Mouse (Mus musculus): ENCODE data around the gene Bmp8b.
"Not testable (repeated sequence)": the region's sequence is repeated elsewhere in the genome, so short reads cannot be mapped to it uniquely, and the experiment has no call there.

Bmp8b gene

GRCm38 (mm10) chr4:123111275-123111983 is 6.5 kb downstream of the Bmp8b start:
- DNase-seq (ENCODE audit: low spot score), result not testable (repeated sequence)

GRCm38 (mm10) chr4:123112216-123112764 is 7.3 kb downstream of the Bmp8b start:
- no peak for DNase-seq (ENCODE audit: low spot score)

GRCm38 (mm10) chr4:123114651-123115050 is 9.7 kb downstream of the Bmp8b start:
- not testable (repeated sequence) for DNase-seq (ENCODE audit: low spot score)

GRCm38 (mm10) chr4:123116011-123116410 is 11.0 kb downstream of the Bmp8b start, which contains the start of gene Oxct2b:
Gene Oxct2b, plus strand, starts transcription at chr4:123116266.
- DNase-seq (ENCODE audit: low spot score), result no peak

- not testable (repeated sequence) for DNase-seq (ENCODE audit: low spot score)
Measured at GRCm38 (mm10) chr4:123116640-123117039, 11.7 kb downstream of the Bmp8b start.

- no peak for DNase-seq (ENCODE audit: low spot score)
Measured at GRCm38 (mm10) chr4:123121286-123121685, 16.3 kb downstream of the Bmp8b start.

GRCm38 (mm10) chr4:123126626-123127025 is 21.7 kb downstream of the Bmp8b start:
- DNase-seq (ENCODE audit: low spot score), result no peak

- DNase-seq (ENCODE audit: low spot score), result no peak
Measured at GRCm38 (mm10) chr4:123127051-123127450, 22.1 kb downstream of the Bmp8b start.

GRCm38 (mm10) chr4:123137551-123137950 is 32.6 kb downstream of the Bmp8b start:
- no peak for DNase-seq (ENCODE audit: low spot score)

GRCm38 (mm10) chr4:123139513-123140154 is 34.7 kb downstream of the Bmp8b start, which contains the start of gene Ppie:
Gene Ppie, minus strand, starts transcription at chr4:123139951.
- peak; percentile 81 for DNase-seq (ENCODE audit: low spot score)

- no peak for DNase-seq (ENCODE audit: low spot score)
Measured at GRCm38 (mm10) chr4:123147446-123148150, 42.6 kb downstream of the Bmp8b start.

- no peak for DNase-seq (ENCODE audit: low spot score)
Measured at GRCm38 (mm10) chr4:123152003-123152402, 47.0 kb downstream of the Bmp8b start.

- DNase-seq (ENCODE audit: low spot score), result no peak
Measured at GRCm38 (mm10) chr4:123152976-123153375, 48.0 kb downstream of the Bmp8b start.

GRCm38 (mm10) chr4:123155004-123155403 is 50.0 kb downstream of the Bmp8b start:
- DNase-seq (ENCODE audit: low spot score), result peak; percentile 26

- no peak for DNase-seq (ENCODE audit: low spot score)
Measured at GRCm38 (mm10) chr4:123155427-123155826, 50.5 kb downstream of the Bmp8b start.

- no peak for DNase-seq (ENCODE audit: low spot score)
Measured at GRCm38 (mm10) chr4:123155840-123156239, 50.9 kb downstream of the Bmp8b start.

- no peak for DNase-seq (ENCODE audit: low spot score)
Measured at GRCm38 (mm10) chr4:123160571-123160970, 55.6 kb downstream of the Bmp8b start.

GRCm38 (mm10) chr4:123161251-123161650 is 56.3 kb downstream of the Bmp8b start:
- DNase-seq (ENCODE audit: low spot score), result not testable (repeated sequence)

GRCm38 (mm10) chr4:123162305-123162917 is 57.4 kb downstream of the Bmp8b start:
- no peak for DNase-seq (ENCODE audit: low spot score)

- DNase-seq (ENCODE audit: low spot score), result no peak
Measured at GRCm38 (mm10) chr4:123164157-123164556, 59.2 kb downstream of the Bmp8b start.

GRCm38 (mm10) chr4:123171811-123172210 is 66.8 kb downstream of the Bmp8b start:
- DNase-seq (ENCODE audit: low spot score), result no peak
